Mouse (Mus musculus): ENCODE data around the gene Zar1. TPM values are rescaled to one million over a fixed set of nuclear protein-coding genes. Genes with fewer than 3 reads are reported as not detected.

The Zar1 gene
- total and polyA plus RNA-seq, 3 experiments: not detected

- TF ChIP-seq NRF1 (IDR thresholded peaks at IDR 0.05; ENCODE audit: low read depth, low read length) (no peak), POLR2A (IDR thresholded peaks at IDR 0.05; ENCODE audit: low read depth, low read length) (no peak), CHD1 (IDR thresholded peaks at IDR 0.05; ENCODE audit: low read depth, low read length) (no peak), JUN (IDR thresholded peaks at IDR 0.05; ENCODE audit: insufficient read depth, low read depth, low read length) (no peak), MAZ (IDR thresholded peaks at IDR 0.05; ENCODE audit: low read depth, low read length) (no peak), RAD21 (IDR thresholded peaks at IDR 0.05; ENCODE audit: low read depth, low read length) (no peak), SIN3A (IDR thresholded peaks at IDR 0.05; ENCODE audit: low read length) (no peak), HCFC1 (IDR thresholded peaks at IDR 0.05; ENCODE audit: low read depth, low read length) (no peak), IRF4 (IDR thresholded peaks at IDR 0.05; ENCODE audit: low read depth, low read length) (no peak)
- H3K27me3 ChIP-seq (replicated peaks): no peaks in the 10 kb centered on the region
- no peak overlapping the region for H3K27ac ChIP-seq (ENCODE audit: insufficient read depth, low read depth)
- DNase-seq (ENCODE audit: extremely low read depth): no peak
- no peaks in the 10 kb centered on the region for H3K36me3 ChIP-seq (replicated peaks in 1 of 2; ENCODE audit: control insufficient read depth in 1 of 2, insufficient read depth in 1 of 2, low read length in 1 of 2)
- no peaks in the 10 kb centered on the region for H3K4me1 ChIP-seq (ENCODE audit: control insufficient read depth in 1 of 2, insufficient read depth in 2 of 2)
- no peaks in the 10 kb centered on the region for H3K79me2 ChIP-seq (replicated peaks; ENCODE audit: control insufficient read depth, extremely low read depth, insufficient read depth, poor library complexity, severe bottlenecking)
- no peaks in the 10 kb centered on the region for H3K9me3 ChIP-seq (replicated peaks; ENCODE audit: low read length)
- dilution Hi-C loops (cut with MboI; ENCODE audit: extremely low pct_ligation_motif_present, extremely low pct_unique_long_range_greater_than_20kb, low sequenced_read_pairs) (no loop called here), in situ Hi-C loops (cut with MboI; ENCODE audit: low pct_ligation_motif_present, low pct_unique_long_range_greater_than_20kb, low sequenced_read_pairs) (loop anchor here (25.0 kb wide), 1 partner anchor 255 kb away; no protein-coding TSS in a partner anchor)
- H3K4me2 ChIP-seq (ENCODE audit: insufficient read depth, low read depth, poor library complexity, severe bottlenecking): no peak overlapping the region
- no peak overlapping the region for H3K4me3 ChIP-seq (replicated peaks in 1 of 3; ENCODE audit: low read depth in 2 of 3, low read length in 2 of 3, poor library complexity in 1 of 3)
- no peak overlapping the region for H3K9ac ChIP-seq (ENCODE audit: insufficient read depth, low read depth)
Observed at GRCm38 (mm10) chr5:72617413-72617812, 36.4 kb upstream of the Zar1 start.

- no peaks in the 10 kb centered on the region for H3K9me3 ChIP-seq (replicated peaks; ENCODE audit: low read length)
- H3K9ac ChIP-seq (ENCODE audit: insufficient read depth, low read depth): no peak overlapping the region
- no peaks in the 10 kb centered on the region for H3K79me2 ChIP-seq (replicated peaks; ENCODE audit: control insufficient read depth, extremely low read depth, insufficient read depth, poor library complexity, severe bottlenecking)
- TF ChIP-seq KAT2A (IDR thresholded peaks at IDR 0.05; ENCODE audit: insufficient replicate concordance, low read length): no peak
- TF ChIP-seq MAX (IDR thresholded peaks at IDR 0.05; ENCODE audit: low read length): no peak
- TF ChIP-seq ETS1 (conservative IDR thresholded peaks at IDR 0.05; ENCODE audit: low read depth, low read length): no peak
- TF ChIP-seq ZMIZ1 (IDR thresholded peaks at IDR 0.05; ENCODE audit: low read depth, low read length): no peak
- TF ChIP-seq CTCF (conservative IDR thresholded peaks at IDR 0.05 in 1 of 2, IDR thresholded peaks at IDR 0.05 in 1 of 2; ENCODE audit: low read depth in 2 of 2, low read length in 2 of 2): no peak
- no peak for TF ChIP-seq JUND (conservative IDR thresholded peaks at IDR 0.05; ENCODE audit: low read depth, low read length)
- no peak for TF ChIP-seq EP300 (IDR thresholded peaks at IDR 0.05; ENCODE audit: low read length)
- no peak for TF ChIP-seq MXI1 (IDR thresholded peaks at IDR 0.05; ENCODE audit: low read depth, low read length)
- no peak for TF ChIP-seq NRF1 (IDR thresholded peaks at IDR 0.05; ENCODE audit: low read depth, low read length)
- TF ChIP-seq MAFK (IDR thresholded peaks at IDR 0.05; ENCODE audit: insufficient replicate concordance, low read length): no peak
- no peak for TF ChIP-seq RAD21 (IDR thresholded peaks at IDR 0.05; ENCODE audit: low read depth, low read length)
- no peaks in the 10 kb centered on the region for H3K27me3 ChIP-seq (replicated peaks)
- H3K4me2 ChIP-seq (ENCODE audit: insufficient read depth, low read depth, poor library complexity, severe bottlenecking): no peak overlapping the region
- no peak overlapping the region for H3K27ac ChIP-seq (ENCODE audit: insufficient read depth, low read depth)
- dilution Hi-C loops (cut with MboI; ENCODE audit: extremely low pct_ligation_motif_present, extremely low pct_unique_long_range_greater_than_20kb, low sequenced_read_pairs): no loop called here
- H3K4me1 ChIP-seq (ENCODE audit: control insufficient read depth in 1 of 2, insufficient read depth in 2 of 2): peaks cover 0 to 6% of the 10 kb centered on the region in 2 experiments; a peak in 1 of 4 replicates
- in situ Hi-C loops (cut with MboI; ENCODE audit: low pct_ligation_motif_present, low pct_unique_long_range_greater_than_20kb, low sequenced_read_pairs): loop anchor here (25.0 kb wide), 1 partner anchor 241 kb away; no protein-coding TSS in a partner anchor
- DNase-seq (ENCODE audit: extremely low read depth): no peak
- H3K4me3 ChIP-seq (replicated peaks in 1 of 3; ENCODE audit: low read depth in 2 of 3, low read length in 2 of 3, poor library complexity in 1 of 3): no peak overlapping the region
- H3K36me3 ChIP-seq (replicated peaks in 1 of 2; ENCODE audit: control insufficient read depth in 1 of 2, insufficient read depth in 1 of 2, low read length in 1 of 2): no peaks in the 10 kb centered on the region
Observed at GRCm38 (mm10) chr5:72603138-72603537, 22.1 kb upstream of the Zar1 start.
